Mouse (Mus musculus): ENCODE measurements at regions not wholly inside any gene's neighbourhood (a gene's known extent, or its start where the extent isn't known, plus 50 kb on each side); places are given as distances from the start of the nearest gene placed in this dataset.

DNA sequence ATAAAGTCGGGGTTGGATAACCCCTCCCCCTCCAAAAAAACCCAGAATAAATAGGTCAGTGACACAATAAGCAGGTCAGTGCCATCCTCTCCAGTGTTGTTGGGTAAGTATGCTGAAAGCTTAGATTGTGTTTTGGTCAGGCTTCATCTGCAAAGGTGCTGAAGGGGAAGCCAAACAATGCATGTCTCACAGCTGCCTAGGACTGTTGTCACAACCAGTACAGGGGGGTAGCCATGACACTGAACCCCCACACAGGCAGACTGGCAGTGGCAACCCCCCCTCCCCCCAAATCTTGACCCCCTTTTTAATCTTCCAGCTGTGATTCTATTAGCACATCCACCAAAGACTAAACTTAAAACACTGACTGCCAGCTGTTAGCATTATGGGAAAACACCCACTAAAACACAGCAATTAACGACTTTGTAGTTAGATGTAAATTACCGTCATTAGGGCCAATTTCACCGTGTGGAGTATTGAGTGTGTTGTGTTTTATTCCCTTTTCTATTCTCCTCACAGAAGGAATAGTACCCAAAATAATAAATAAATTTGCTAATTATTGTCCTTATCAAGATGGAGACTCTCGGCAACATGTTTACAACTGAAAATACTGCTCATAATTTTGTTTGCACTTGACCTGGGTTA lies 105.5 kb upstream of the Ufm1 start:
- no peak for DNase-seq (ENCODE audit: inconsistent ontology term)

- DNase-seq (ENCODE audit: inconsistent ontology term), result no peak
Measured at GRCm38 (mm10) chr3:53965142-53965541, 101.5 kb upstream of the Ufm1 start.

GRCm38 (mm10) chr3:53953801-53954200 lies 90.2 kb upstream of the Ufm1 start:
- DNase-seq (ENCODE audit: inconsistent ontology term), result no peak

- DNase-seq (ENCODE audit: inconsistent ontology term), result no peak
Measured at GRCm38 (mm10) chr3:53939684-53940189, 76.1 kb upstream of the Ufm1 start.

DNA sequence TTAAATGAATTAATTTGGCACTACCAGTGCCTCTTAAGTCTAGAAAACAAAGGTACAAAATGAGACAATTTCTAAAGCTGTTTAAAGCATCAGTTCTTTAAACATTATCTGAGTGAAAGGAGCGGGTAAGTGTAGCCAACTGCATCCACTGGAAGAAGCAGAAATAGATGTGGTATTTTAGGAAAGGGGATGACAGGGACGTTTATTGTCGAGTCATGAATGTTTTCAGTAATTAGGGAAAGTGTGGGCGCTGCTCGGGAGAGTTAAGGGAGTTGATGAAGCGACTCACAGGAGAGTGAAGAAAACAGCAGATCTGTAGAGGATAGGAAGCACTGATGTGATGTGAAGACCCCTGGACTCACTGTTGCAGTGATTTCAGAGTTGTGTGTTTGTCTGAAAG lies 68.1 kb upstream of the Ufm1 start:
- no peak for DNase-seq (ENCODE audit: inconsistent ontology term)

- no peak for DNase-seq (ENCODE audit: inconsistent ontology term)
Measured at GRCm38 (mm10) chr3:53919941-53920340, 56.3 kb upstream of the Ufm1 start.

- no peak for DNase-seq (ENCODE audit: inconsistent ontology term)
Measured at GRCm38 (mm10) chr3:53919541-53919940, 55.9 kb upstream of the Ufm1 start.

DNA sequence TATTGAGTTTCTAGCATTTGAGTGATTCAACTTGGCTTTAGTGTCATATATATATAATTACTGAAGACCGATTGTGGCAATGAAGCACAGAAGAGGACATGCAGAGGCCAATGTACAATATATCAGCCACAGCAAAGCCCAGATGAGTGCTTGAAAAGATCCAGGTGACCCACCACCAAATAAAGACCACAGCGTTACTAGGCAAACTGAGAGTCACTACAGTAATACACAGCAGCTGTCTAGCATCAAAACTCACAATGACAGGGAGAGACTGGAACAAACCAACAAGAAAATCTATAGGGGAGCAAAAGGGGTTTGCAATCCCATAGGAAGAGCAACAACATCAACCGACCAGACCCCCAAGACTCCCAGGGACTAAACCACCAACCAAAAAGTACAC lies 54.3 kb upstream of the Ufm1 start:
- DNase-seq (ENCODE audit: inconsistent ontology term), result no peak

GRCm38 (mm10) chr3:53913984-53914669 lies 50.5 kb upstream of the Ufm1 start:
- no peak for DNase-seq (ENCODE audit: inconsistent ontology term)
